Mouse (Mus musculus) heart, postnatal 4 days (tissue): ENCODE results near the gene Gm26602. TPM values are rescaled to one million over a fixed set of nuclear protein-coding genes. Genes with fewer than 3 reads are reported as not detected.
"Not testable (repeated sequence)": the region's sequence is repeated elsewhere in the genome, so short reads cannot be mapped to it uniquely, and the experiment has no call there.

ENCODE experiments used
- DNase-seq: peaks from one replicate; pipeline ENCODE4 v3.0.0; 2021
- total RNA-seq, 2 experiments: library from RNA; stranded (reverse); gene quantifications; 2 replicates each; pipeline ENCODE4 v1.2.3; 2021

The Gm26602 gene
- total RNA-seq, 2 experiments from 2014 or later = not detected

DNA sequence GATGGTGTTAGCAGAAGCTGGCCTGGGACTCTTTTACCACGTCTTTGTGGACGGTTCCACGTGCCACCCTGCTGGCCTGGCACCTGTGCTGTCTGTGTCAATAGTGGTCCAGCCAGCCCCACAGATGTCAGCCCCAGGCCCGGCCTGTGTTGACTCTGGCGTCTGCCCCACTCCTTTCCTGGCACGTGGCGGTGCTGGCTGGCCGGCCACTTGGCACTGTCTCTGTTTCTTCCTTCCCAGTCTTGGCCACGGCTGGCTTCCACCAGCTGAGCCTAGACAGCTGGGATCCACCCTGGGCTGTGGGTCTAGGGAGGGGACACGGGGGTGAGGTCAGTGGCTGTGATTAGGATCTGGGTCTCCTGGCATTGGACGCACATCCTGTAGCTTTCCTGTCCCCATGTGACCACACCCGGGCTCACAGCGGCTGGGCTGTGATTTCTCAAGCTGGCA is 23.6 kb downstream of the Gm26602 start:
- peak; percentile 91 for DNase-seq

GRCm38 (mm10) chr10:79934794-79935569 is 24.3 kb downstream of the Gm26602 start:
- no peak for DNase-seq

GRCm38 (mm10) chr10:79936284-79936910 is 25.7 kb downstream of the Gm26602 start:
- DNase-seq = no peak

- peak; percentile 92 for DNase-seq
Measured at GRCm38 (mm10) chr10:79936911-79937441, 26.3 kb downstream of the Gm26602 start.

DNA sequence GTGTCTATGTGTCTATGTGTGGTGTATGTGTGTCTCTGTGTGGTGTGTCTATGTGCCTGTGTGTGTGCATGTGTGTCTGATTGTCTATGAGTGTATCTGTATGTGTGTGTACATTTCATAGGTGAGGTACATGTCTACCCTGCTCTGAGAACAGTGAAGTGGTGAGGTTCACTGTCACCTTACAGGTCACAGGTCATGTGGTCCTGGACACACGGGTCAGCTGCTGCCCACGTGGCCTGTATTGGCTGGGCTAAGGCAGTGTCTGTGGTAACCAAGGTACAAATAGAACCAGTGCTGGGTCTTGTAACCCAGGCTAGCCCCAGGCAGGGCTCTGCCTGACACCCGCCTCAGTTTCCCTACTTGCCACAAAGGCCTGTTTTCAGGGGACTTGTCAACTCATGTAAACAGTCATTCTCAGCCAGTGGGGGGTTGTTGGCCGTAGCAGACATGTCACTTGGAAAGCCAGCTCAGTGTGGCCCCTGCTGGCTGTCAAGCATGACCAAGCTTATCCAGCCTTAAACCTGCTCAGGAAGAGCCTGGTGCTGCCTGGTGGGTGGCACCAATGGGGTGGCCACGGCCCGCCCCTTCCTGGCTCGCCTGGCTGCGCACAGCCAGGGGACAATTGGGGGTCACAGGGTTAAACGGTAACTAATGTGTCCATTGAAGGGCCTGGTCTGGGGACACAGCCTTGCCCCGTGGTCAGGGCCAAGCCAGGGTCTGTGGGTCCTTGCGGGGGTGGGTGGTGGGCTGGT is 27.3 kb downstream of the Gm26602 start:
- DNase-seq = no peak

- DNase-seq = no peak
Measured at GRCm38 (mm10) chr10:79940749-79941148, 30.1 kb downstream of the Gm26602 start.

GRCm38 (mm10) chr10:79942988-79943387 is 32.3 kb downstream of the Gm26602 start:
- no peak for DNase-seq

- no peak for DNase-seq
Measured at GRCm38 (mm10) chr10:79943471-79943901, 32.8 kb downstream of the Gm26602 start.

DNA sequence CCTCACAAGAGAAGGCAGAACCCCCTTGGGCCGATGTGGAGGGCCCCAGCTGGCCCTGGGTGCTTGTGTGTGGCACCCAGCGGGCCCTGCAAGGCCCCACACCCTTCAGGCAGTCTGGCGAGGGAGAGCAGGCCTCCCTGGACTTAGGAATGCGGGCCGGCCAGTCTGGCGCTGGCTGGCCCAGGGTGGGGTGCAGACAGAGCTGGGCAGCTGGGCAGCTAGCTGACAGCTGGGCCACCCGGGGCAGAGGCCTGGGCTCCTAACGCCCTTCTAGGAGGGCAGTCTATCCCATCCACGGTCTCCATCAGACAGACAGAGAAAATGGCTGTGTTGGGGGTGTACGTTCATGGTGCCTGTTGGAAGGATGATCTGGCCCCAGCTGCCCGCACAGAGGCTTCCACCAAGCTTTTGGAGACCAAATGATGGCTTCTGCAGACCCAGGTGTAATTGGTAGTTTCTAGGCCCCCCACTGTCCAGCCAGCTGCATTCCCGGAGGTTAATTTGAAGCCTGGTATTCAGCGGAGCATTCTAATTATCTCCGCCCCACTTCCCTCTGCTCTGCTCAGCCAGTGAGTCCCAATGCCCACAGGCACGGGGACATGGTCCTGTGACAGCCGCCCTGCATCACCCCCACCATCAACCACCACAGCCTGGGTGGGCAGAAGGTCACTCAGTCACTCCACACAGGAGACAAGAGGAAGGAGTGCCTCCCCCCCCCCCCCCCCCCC is 35.0 kb downstream of the Gm26602 start:
- DNase-seq = no peak

DNA sequence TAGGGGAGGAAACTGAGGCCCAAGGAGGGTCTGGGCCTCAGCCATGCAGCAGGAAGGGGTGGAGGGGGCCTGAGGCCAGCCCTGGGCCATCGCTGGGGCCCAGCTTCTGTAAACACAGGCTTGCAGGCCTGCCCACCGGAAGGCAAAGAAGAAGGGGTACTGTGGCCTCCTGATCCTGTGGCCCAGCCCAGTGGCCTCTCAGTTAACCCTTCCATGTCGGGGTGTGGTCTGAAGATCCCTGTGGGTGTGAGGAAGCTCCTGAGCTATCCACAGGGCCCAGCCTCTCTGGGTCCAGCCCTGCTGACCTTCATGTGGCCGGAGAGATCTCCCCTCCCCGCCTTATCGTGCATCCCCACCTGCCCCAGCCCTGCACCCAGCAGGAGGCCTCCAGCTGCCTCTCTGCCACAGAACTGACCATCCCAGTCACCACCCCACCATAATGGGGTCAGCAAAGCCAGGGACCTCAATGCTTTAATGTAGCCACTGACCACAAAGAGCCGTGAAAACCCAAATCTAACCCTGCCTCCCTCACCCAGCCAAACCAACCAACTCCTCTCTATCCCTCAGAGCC is 36.2 kb downstream of the Gm26602 start:
- DNase-seq = no peak

DNA sequence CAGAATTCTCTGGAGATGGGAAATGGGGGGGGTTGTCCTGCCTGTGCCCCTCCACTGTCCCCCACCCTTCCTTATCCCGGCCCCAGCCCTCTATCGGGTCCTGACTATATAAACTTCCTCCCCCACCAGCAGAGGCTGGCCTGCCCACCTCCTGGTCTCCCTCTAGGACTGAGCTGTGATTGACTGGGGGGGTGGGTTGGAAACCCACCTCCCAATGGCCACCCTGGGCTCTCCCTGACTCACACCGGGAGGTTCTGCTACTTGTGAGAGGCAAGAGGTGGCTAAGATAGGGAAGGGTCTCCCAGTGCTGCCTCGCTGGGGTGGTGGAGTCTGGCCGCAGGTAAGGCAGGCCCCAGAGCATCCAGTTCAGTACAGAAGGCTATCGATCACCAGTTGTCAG is 36.8 kb downstream of the Gm26602 start:
- no peak for DNase-seq

- DNase-seq = no peak
Measured at GRCm38 (mm10) chr10:79949873-79950272, 39.2 kb downstream of the Gm26602 start.

DNA sequence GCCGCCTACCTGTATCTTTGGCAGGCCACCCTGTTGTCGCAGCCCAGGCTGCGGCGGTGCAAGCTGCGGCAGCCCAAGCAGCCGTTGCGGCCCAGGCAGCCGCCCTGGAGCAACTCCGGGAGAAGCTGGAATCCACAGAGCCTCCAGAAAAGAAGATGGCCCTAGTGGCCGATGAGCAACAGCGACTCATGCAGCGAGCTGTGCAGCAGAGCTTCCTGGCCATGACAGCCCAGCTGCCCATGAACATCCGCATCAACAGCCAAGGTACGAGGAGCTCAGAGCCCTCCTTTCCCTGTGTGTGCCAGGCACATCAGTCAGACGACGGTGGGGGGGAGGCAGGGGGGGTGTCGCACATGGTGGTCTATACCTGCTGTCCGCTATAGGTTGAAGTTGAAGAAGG is 40.0 kb downstream of the Gm26602 start:
- DNase-seq = no peak

DNA sequence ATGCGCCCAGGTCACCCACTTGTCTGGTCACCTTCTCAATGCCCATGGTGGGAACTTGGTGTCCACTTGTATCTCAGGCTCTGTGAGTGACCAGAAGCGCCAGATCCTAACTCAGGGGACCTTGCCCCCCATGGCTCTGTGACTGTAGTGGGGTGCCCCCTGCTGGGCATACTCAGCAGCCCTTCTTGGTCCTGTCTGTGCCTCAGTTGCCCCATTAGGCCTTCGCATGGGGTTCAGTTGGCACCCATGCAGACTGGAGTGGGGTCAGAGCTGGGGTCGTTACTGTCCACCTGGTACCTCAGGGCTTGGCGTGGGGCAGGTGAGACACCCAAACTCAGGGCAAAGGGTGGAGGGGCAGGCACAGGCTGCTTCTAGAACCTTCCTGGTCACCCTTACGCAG is 43.3 kb downstream of the Gm26602 start:
- DNase-seq = peak; percentile 47

DNA sequence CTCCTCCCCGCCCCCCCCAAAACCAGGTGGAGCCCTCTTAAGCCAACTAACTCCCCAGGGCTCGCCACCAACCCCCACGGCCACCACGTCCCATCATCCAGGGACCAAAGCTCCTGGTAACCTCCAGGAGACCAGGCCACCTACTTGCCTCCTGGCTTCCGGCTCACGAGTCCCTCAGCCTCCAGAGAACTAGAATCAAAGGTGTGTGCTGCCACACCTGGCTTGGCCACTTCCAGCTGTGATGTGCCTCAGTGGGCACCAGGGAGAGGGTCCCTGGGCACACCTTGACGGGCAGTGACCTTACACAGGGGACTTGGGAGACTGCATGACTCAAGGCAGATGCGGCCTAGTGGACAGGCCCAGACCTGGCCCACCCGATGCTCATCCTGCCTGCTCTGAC is 45.0 kb downstream of the Gm26602 start:
- no peak for DNase-seq

- DNase-seq = no peak
Measured at GRCm38 (mm10) chr10:79956643-79957154, 46.0 kb downstream of the Gm26602 start.

GRCm38 (mm10) chr10:79958140-79958816 is 47.6 kb downstream of the Gm26602 start:
- peak; percentile 89 for DNase-seq

- DNase-seq = not testable (repeated sequence)
Measured at GRCm38 (mm10) chr10:79959412-79959811, 48.8 kb downstream of the Gm26602 start.

DNA sequence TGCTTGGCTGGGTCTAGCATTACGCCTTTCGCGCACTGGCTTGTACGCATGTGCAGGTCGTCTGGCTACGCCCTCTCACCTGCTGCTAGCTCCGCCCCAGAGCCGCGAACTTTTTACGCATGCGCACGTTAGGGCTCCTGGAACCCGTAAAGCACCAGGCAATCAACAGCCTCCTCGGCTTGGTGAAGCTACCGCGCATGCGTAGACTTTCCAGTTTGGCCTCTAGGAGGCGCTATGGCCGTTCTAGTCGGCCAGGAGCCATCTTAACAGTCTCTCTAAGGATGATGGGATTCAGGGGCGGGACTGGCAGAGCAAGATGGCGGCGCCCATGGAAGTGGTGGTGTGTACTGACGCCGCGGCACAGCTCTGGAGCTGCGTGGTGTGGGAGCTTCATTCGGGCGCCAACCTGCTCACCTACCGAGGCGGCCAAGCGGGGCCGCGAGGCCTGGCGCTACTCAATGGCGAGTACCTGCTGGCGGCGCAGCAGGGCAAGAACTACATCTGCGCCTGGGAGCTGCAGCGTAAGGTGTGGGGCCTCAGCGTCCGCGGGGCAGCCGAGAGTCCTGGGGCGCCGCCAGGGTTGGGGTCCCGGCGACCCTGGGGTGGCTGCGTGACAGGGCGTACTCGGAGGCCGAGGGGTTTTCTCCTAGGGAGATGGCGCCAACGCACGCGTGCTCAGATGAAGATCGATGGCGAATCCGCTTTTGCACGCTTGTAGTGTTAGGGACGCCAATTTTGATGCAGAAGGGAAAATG is 49.4 kb downstream of the Gm26602 start, which contains the start of gene Wdr18:
Gene Wdr18, plus strand, starts transcription at position 306 of the 755 bp plus-strand sequence.
- DNase-seq = peak; percentile 100
